Comparison of ENCODE assay signal across 8 mouse cellular contexts in genomic region chr1:183439036-183439435, GRCm38 (mm10). TPM values are rescaled to one million over a fixed set of nuclear protein-coding genes. Genes with fewer than 3 reads are reported as not detected.
DNase-seq lines count a peak whose midpoint lies in the region; ATAC-seq and TF ChIP-seq lines count a peak whose summit lies in the region.

No protein-coding gene starts in this region.

- WGBS in hindbrain, embryonic 10.5 days = 28% methylated on average over 22 of the region's 22 CpGs
- WGBS in hindbrain, embryonic 14.5 days = 26% methylated on average over 22 of the region's 22 CpGs
- 25% methylated on average over 22 of the region's 22 CpGs for WGBS in kidney, embryonic 15.5 days
- 28% methylated on average over 22 of the region's 22 CpGs for WGBS in limb, embryonic 14.5 days
- 32% methylated on average over 22 of the region's 22 CpGs for WGBS in stomach, embryonic 14.5 days

- peaks cover 8% of the 10 kb centered on the region; the same call in 1 of the 2 replicates for H3K4me1 ChIP-seq in hindbrain, embryonic 10.5 days (replicated peaks)
- no peaks in the 10 kb centered on the region for H3K4me1 ChIP-seq in hindbrain, embryonic 14.5 days (replicated peaks; ENCODE audit: control insufficient read depth, insufficient read depth, low read length)
- H3K4me1 ChIP-seq in kidney, embryonic 15.5 days = peaks cover 21% of the 10 kb centered on the region
- H3K4me1 ChIP-seq in limb, embryonic 14.5 days (ENCODE audit: control insufficient read depth, insufficient read depth, low read length) = peaks cover 4% of the 10 kb centered on the region; the same call in 1 of the 2 replicates
- H3K4me1 ChIP-seq in stomach, embryonic 14.5 days (ENCODE audit: control insufficient read depth, insufficient read depth, low read length) = 0 out of 2 replicates have a peak, but pooled peaks cover 7% of the 10 kb centered on the region

- no peak for ATAC-seq in hindbrain, embryonic 14.5 days (ENCODE audit: low FRiP score)
- no peak; the same call in 1 of the 2 replicates for ATAC-seq in kidney, embryonic 15.5 days (replicated peaks; ENCODE audit: low FRiP score)
- peak; percentile 28; the same call in 1 of the 2 replicates for ATAC-seq in limb, embryonic 14.5 days (ENCODE audit: low FRiP score, low read depth)
- ATAC-seq in stomach, embryonic 14.5 days (ENCODE audit: insufficient number of reproducible peaks, insufficient read depth, low FRiP score, low read depth) = no peak; the same call in 1 of the 2 replicates

- no peak overlapping the region for H3K9ac ChIP-seq in hindbrain, embryonic 14.5 days
- peak overlapping the region; percentile 29; the same call in 1 of the 2 replicates for H3K9ac ChIP-seq in kidney, embryonic 15.5 days
- H3K9ac ChIP-seq in limb, embryonic 14.5 days (ENCODE audit: low read depth, low read length, severe bottlenecking) = no peak overlapping the region
- no peak overlapping the region for H3K9ac ChIP-seq in stomach, embryonic 14.5 days (replicated peaks; ENCODE audit: low read depth, low read length)

- H3K36me3 ChIP-seq in hindbrain, embryonic 10.5 days = no peaks in the 10 kb centered on the region
- H3K36me3 ChIP-seq in hindbrain, embryonic 14.5 days (replicated peaks; ENCODE audit: control insufficient read depth, insufficient read depth) = no peaks in the 10 kb centered on the region
- H3K36me3 ChIP-seq in kidney, embryonic 15.5 days = no peaks in the 10 kb centered on the region
- H3K36me3 ChIP-seq in limb, embryonic 14.5 days (ENCODE audit: control insufficient read depth, insufficient read depth, low read length) = no peaks in the 10 kb centered on the region
- H3K36me3 ChIP-seq in myocyte (ENCODE audit: control insufficient read depth, insufficient read depth) = no peaks in the 10 kb centered on the region
- no peaks in the 10 kb centered on the region for H3K36me3 ChIP-seq in stomach, embryonic 14.5 days (ENCODE audit: control insufficient read depth, insufficient read depth, low read length)

- H3K27ac ChIP-seq in hindbrain, embryonic 10.5 days = no peak overlapping the region
- no peak overlapping the region for H3K27ac ChIP-seq in hindbrain, embryonic 14.5 days
- no peak overlapping the region; the same call in 1 of the 2 replicates for H3K27ac ChIP-seq in kidney, embryonic 15.5 days
- H3K27ac ChIP-seq in limb, embryonic 14.5 days (replicated peaks; ENCODE audit: low read depth, low read length) = no peak overlapping the region
- no peak overlapping the region for H3K27ac ChIP-seq in stomach, embryonic 14.5 days (ENCODE audit: low read length)

- H3K4me2 ChIP-seq in hindbrain, embryonic 14.5 days (replicated peaks) = no peak overlapping the region; the same call in 1 of the 2 replicates
- H3K4me2 ChIP-seq in kidney, embryonic 15.5 days = peak overlapping the region; percentile 59
- H3K4me2 ChIP-seq in limb, embryonic 14.5 days (replicated peaks; ENCODE audit: low read depth, low read length, severe bottlenecking) = peak overlapping the region; percentile 10
- peak overlapping the region; percentile 62 for H3K4me2 ChIP-seq in myocyte (ENCODE audit: low read depth)
- H3K4me2 ChIP-seq in stomach, embryonic 14.5 days (replicated peaks; ENCODE audit: low read depth, low read length) = peak overlapping the region; percentile 13; the same call in 1 of the 2 replicates

- DNase-seq in hindbrain, embryonic 10.5 days (ENCODE audit: low spot score) = peak; percentile 62
- no peak for DNase-seq in hindbrain, embryonic 14.5 days (ENCODE audit: low spot score)
- peak; percentile 56 for DNase-seq in embryo, embryonic 11 days
- peak; percentile 89 for DNase-seq in heart, adult 8-10 months (ENCODE audit: low spot score)
- DNase-seq in limb, embryonic 14.5 days (ENCODE audit: low spot score) = no peak

- no peaks in the 10 kb centered on the region for H3K27me3 ChIP-seq in hindbrain, embryonic 10.5 days (ENCODE audit: insufficient read depth, poor library complexity, severe bottlenecking)
- H3K27me3 ChIP-seq in hindbrain, embryonic 14.5 days (ENCODE audit: control insufficient read depth, insufficient read depth, low read length) = no peaks in the 10 kb centered on the region
- H3K27me3 ChIP-seq in kidney, embryonic 15.5 days = no peaks in the 10 kb centered on the region
- no peaks in the 10 kb centered on the region for H3K27me3 ChIP-seq in limb, embryonic 14.5 days (ENCODE audit: control insufficient read depth, insufficient read depth, low read length)
- H3K27me3 ChIP-seq in myocyte (ENCODE audit: control insufficient read depth, insufficient read depth, insufficient read length) = no peaks in the 10 kb centered on the region
- H3K27me3 ChIP-seq in stomach, embryonic 14.5 days (ENCODE audit: control insufficient read depth, insufficient read depth, low read length) = no peaks in the 10 kb centered on the region

- H3K79me2 ChIP-seq in myocyte (ENCODE audit: control insufficient read depth, insufficient read depth) = no peaks in the 10 kb centered on the region

- TF ChIP-seq POLR2A in limb, embryonic 14.5 days (IDR thresholded peaks at IDR 0.05; ENCODE audit: borderline replicate concordance, extremely low read depth, insufficient read depth, insufficient read length) = no peak
- peak; percentile 56 for TF ChIP-seq POLR2A in myocyte (IDR thresholded peaks at IDR 0.05; ENCODE audit: insufficient read length, low read depth)

- peak overlapping the region; percentile 20; the same call in 1 of the 2 replicates for H3K4me3 ChIP-seq in hindbrain, embryonic 10.5 days
- H3K4me3 ChIP-seq in hindbrain, embryonic 14.5 days (replicated peaks; ENCODE audit: low read length) = no peak overlapping the region
- H3K4me3 ChIP-seq in kidney, embryonic 15.5 days (replicated peaks) = peak overlapping the region; percentile 36
- no peak overlapping the region for H3K4me3 ChIP-seq in limb, embryonic 14.5 days (replicated peaks; ENCODE audit: low read length)
- H3K4me3 ChIP-seq in myocyte = no peak overlapping the region
- H3K4me3 ChIP-seq in stomach, embryonic 14.5 days (ENCODE audit: low read depth, low read length) = no peak overlapping the region

- peaks cover 5% of the 10 kb centered on the region; the same call in 1 of the 2 replicates for H3K9me3 ChIP-seq in hindbrain, embryonic 10.5 days
- H3K9me3 ChIP-seq in hindbrain, embryonic 14.5 days (ENCODE audit: control insufficient read depth, low read length) = no peaks in the 10 kb centered on the region
- no peaks in the 10 kb centered on the region for H3K9me3 ChIP-seq in kidney, embryonic 15.5 days (replicated peaks)
- H3K9me3 ChIP-seq in limb, embryonic 14.5 days (ENCODE audit: control insufficient read depth, low read length) = no peaks in the 10 kb centered on the region
- H3K9me3 ChIP-seq in stomach, embryonic 14.5 days (ENCODE audit: control insufficient read depth, low read depth, low read length) = no peaks in the 10 kb centered on the region

- H3ac ChIP-seq in myocyte (ENCODE audit: control insufficient read depth, insufficient read length) = no peak overlapping the region

TF ChIP-seq in myocyte, 11 proteins besides CTCF, POLR2A, EP300 and RAD21:
- no peak for TF ChIP-seq E2F4 (IDR thresholded peaks at IDR 0.05; ENCODE audit: insufficient read depth)
- no peak for TF ChIP-seq MYOD1 (IDR thresholded peaks at IDR 0.05; ENCODE audit: control insufficient read depth in 1 of 3, insufficient read length in 2 of 3, low read depth in 2 of 3)
- no peak for TF ChIP-seq POLR2AphosphoS2 (IDR thresholded peaks at IDR 0.05; ENCODE audit: insufficient read length, low read depth)
- TF ChIP-seq SRF (IDR thresholded peaks at IDR 0.05; ENCODE audit: control insufficient read depth, insufficient read length, low read depth) = no peak
- no peak for TF ChIP-seq REST (IDR thresholded peaks at IDR 0.05; ENCODE audit: insufficient read depth, insufficient read length)
- no peak for TF ChIP-seq USF1 (IDR thresholded peaks at IDR 0.05; ENCODE audit: low read depth)
- TF ChIP-seq CEBPB (IDR thresholded peaks at IDR 0.05; ENCODE audit: insufficient read depth, poor library complexity, severe bottlenecking) = no peak
- no peak for TF ChIP-seq TCF12 (IDR thresholded peaks at IDR 0.05; ENCODE audit: insufficient read depth, poor library complexity, severe bottlenecking)
- TF ChIP-seq MYOG (IDR thresholded peaks at IDR 0.05; ENCODE audit: control insufficient read depth in 1 of 3, insufficient read depth in 1 of 3, insufficient read length in 2 of 3, low read depth in 2 of 3) = no peak
- TF ChIP-seq MAX (IDR thresholded peaks at IDR 0.05; ENCODE audit: low read depth) = no peak
- no peak for TF ChIP-seq TCF3 (IDR thresholded peaks at IDR 0.05; ENCODE audit: insufficient read length, low read depth)
TF ChIP-seq in myocyte: peak in this region for 0.

RNA-seq across cellular contexts. Expression of gene Hhipl2, which starts 21.0 kb away (rescaled TPM):
- 0.13 TPM in 1 of 2 replicates, not detected in the other for polyA plus RNA-seq in hindbrain, embryonic 10.5 days (2016; fragmentation: Nextera tagmentation; extraction: Ambion mirVana)
- polyA plus RNA-seq in hindbrain, embryonic 14.5 days (2014; fragmentation: Nextera tagmentation; extraction: Ambion mirVana) = 0.29 and 0.31 TPM in 2 replicates
- not detected for total RNA-seq in heart, adult 8-10 months (2022)
- 0.64 and 0.75 TPM in 2 replicates for polyA plus RNA-seq in kidney, embryonic 15.5 days (2015; fragmentation: Nextera tagmentation; extraction: Ambion mirVana)
- 0.75 and 1.3 TPM in 2 replicates for polyA plus RNA-seq in limb, embryonic 14.5 days (2012; rRNA removed)
- 0.18 and 0.25 TPM in 2 replicates for polyA plus RNA-seq in limb, embryonic 14.5 days (2014; fragmentation: Nextera tagmentation; extraction: Ambion mirVana)
- polyA plus RNA-seq in myocyte (2012; fragmentation: generic; extraction: Trizol) = 0.05 TPM
- polyA plus RNA-seq in stomach, embryonic 14.5 days (2014; fragmentation: Nextera tagmentation; extraction: Ambion mirVana) = 0.10 and 0.14 TPM in 2 replicates

RNA-seq across cellular contexts. Expression of gene Taf1a, which starts 50.3 kb away (rescaled TPM):
- 16.3 and 19.0 TPM in 2 replicates for polyA plus RNA-seq in hindbrain, embryonic 10.5 days (2016; fragmentation: Nextera tagmentation; extraction: Ambion mirVana)
- polyA plus RNA-seq in hindbrain, embryonic 14.5 days (2014; fragmentation: Nextera tagmentation; extraction: Ambion mirVana) = 11.8 and 13.3 TPM in 2 replicates
- 10 to 100 TPM; 23.4 to 25.1 (median 23.9) TPM for total RNA-seq in heart, adult 8-10 months (2022)
- 21.2 and 21.3 TPM in 2 replicates for polyA plus RNA-seq in kidney, embryonic 15.5 days (2015; fragmentation: Nextera tagmentation; extraction: Ambion mirVana)
- polyA plus RNA-seq in limb, embryonic 14.5 days (2012; rRNA removed) = 32.5 and 41.3 TPM in 2 replicates
- 19.1 and 21.1 TPM in 2 replicates for polyA plus RNA-seq in limb, embryonic 14.5 days (2014; fragmentation: Nextera tagmentation; extraction: Ambion mirVana)
- 3.4 TPM for polyA plus RNA-seq in myocyte (2012; fragmentation: generic; extraction: Trizol)
- 23.2 and 24.7 TPM in 2 replicates for polyA plus RNA-seq in stomach, embryonic 14.5 days (2014; fragmentation: Nextera tagmentation; extraction: Ambion mirVana)

Comparison
In these comparisons a context has a peak if more than half of its experiments do, and no peak if none do; other contexts are left out.
1. DNase-seq: peak in hindbrain, embryonic 10.5 days (single experiment), embryo, embryonic 11 days (single experiment) and heart, adult 8-10 months (single experiment); none in hindbrain, embryonic 14.5 days (single experiment) and limb, embryonic 14.5 days (single experiment).
2. H3K4me3 ChIP-seq: peak in hindbrain, embryonic 10.5 days (single experiment) and kidney, embryonic 15.5 days (single experiment); none in hindbrain, embryonic 14.5 days (single experiment), limb, embryonic 14.5 days (single experiment), myocyte (single experiment) and stomach, embryonic 14.5 days (single experiment).